Mouse (Mus musculus): ENCODE results near the gene Uty.
A peak's percentile ranks its signal among the peaks of the same experiment; 100 is the strongest.

Gene Uty

DNA sequence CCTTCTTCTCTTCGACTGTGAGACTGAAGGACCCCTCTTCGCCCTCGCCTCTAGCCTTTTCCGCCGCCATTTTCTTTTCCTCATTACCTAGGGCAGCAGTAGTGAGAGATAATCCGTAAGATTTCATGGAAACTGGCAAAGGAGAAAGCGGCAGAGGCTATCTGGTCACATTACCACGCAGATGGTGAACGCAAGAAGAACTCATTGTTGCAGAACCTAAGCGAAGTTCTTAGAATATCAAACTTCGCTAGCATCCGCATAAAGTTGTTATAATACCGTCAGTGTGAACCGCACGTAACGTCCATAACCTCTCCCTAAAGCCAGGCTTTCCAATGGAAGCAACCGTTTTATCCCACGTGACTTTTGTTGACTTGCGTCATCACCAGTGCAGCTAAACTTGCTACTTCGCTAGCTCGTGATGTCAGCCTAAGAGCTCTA lies at the start of gene Uty:
Uty (minus strand) TSS at position 334 of the 438 bp plus-strand sequence.
- peak; percentile 9 for DNase-seq (ENCODE audit: low spot score)

DNA sequence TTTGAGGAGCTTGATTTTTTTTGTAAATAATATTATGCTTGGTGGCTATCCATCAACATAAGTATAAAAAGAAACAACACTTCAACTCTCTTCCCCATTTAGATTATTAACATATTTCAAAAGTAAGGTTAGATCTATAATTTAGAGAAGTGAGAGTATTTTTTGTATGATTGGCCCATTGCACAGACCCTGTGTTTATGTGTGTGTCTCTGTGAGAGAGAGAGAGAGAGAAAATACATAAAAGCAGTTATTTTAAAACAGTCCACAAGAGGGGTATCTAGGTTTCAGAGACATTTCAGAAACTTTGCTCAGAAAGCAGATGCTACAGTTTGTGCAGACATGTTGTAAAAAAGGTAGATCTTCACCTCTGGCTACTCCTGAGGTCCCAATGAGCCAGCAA lies 48.1 kb upstream of the Uty start:
- no peak for DNase-seq (ENCODE audit: low spot score)

DNA sequence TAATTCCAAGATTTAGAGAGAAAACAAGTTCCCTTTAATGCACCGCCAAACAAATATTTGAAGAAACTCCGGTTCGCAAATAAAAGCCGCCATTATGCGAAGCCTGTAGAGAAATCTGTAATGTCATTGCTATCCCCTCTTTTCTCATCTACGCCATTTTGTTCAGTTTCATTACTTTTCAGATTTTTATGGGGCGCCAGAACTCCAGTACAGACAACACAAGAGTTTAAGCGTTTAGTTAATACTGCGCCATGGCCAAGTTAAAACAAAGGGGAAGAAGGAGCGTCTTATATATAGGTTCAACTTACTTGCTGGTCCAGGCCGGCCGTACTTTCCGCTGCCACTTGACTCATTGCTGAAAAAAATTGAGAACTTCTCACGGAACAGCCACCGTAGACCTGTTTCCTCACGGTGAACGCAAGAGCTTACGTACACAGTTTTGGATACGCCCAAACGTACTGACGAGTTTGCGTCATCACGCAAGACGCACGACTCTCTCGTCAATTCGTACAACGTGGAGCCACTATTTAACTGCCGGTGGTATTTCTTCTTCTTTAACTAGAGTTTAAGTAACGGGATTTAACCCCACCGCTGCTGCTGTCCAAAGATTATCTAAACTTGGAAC lies 40.7 kb upstream of the Uty start, which contains the start of gene Ddx3y:
Ddx3y (minus strand) TSS at position 459 of the 625 bp plus-strand sequence.
- no peak for DNase-seq (ENCODE audit: low spot score)

DNA sequence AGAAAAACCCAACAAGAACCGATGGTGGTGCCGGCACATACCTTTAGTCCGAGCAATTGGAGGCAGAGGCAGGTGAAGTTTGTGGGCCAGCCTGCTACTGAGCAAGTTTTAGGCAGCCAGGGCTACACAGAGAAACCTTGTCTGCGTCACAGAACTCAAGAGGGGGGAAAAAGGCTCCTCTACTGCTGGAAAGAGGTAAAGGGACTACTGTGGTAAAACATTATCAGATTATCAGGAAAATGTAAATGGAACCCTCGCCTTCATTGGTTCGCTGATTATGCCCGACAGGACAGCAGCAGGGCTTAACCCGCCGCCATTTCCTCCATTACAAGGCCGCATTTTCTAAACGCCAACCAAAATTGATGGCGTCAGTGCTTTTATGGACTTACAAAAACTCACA lies 40.2 kb upstream of the Uty start:
- DNase-seq (ENCODE audit: low spot score) = no peak

DNA sequence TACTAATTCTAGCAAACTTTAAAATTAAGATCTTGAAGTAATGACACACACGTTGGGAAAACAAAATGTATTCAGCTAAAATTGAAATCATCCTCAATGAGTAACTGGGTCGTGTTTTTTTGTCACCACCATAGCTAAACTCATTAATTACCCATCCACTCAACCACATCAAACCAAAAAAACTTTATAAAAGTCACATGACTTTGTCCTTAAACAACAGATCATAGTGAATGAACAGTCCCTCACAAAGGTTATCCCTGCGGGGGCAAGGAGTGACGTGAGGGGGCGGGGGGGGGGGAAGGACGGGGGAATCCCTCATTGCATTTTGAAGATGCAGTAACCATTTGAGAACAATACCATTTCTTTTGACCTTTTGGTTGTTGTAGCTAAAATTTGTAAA lies 558 bp upstream of the Uty start:
- DNase-seq (ENCODE audit: low spot score) = no peak

DNA sequence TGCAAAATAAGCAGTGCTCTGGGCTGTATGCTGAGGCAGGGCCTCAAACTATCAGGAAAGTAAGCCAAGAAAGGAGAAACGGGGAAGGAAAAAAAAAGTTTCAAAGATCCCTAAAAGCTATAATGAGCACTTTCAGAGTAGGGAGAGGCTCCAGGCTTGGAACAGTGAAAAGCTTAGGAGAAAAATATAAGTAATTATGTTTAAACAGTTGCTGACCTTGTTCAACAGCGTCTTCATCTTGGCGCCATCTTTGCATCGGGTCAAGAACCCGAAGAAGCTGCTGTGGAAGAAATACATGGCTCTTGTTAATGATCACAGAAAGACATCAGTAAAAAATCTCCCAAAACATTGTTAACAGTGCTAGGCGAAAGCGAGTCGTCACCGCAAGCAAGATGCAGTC lies 619 bp downstream of the Uty start:
- no peak for DNase-seq (ENCODE audit: low spot score)

DNA sequence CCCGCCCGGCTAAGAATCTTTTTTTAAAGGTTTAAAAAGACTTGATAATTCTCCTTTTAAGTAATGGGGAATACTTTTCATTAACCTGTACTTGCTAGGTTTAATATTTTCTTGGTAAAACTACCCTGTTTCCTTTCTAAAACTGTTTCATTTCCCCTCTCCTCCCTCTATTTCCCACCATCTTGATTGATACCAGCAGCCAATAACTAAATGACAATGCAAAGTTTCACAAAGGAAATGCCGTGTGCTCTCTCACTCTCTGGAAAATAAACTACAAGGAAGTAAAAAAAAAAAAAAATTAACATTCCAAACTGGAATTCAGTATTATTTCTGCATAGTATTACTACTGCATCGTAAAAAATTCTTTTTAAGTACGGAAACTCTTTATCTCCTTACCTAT lies 1.1 kb downstream of the Uty start:
- DNase-seq (ENCODE audit: low spot score) = no peak

DNA sequence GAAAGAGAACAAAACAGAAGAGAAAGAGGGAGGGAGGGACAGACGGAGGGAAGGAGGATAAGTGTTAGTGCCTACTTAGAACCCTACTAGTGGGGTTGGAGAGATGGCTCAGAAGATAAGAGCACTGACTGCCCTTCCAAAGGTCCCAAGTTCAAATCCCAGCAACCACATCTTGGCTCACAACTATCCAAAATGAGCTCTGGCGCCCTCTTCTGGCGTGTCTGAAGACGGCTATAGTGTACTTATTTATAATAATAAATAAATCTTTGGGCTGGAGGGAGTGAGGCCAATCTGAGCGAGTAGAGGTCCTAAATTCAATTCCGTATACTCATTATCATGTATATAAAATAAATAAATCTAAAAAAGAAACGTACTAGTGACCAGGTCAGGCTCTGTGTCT lies 25.6 kb downstream of the Uty start:
- DNase-seq (ENCODE audit: low spot score) = no peak

DNA sequence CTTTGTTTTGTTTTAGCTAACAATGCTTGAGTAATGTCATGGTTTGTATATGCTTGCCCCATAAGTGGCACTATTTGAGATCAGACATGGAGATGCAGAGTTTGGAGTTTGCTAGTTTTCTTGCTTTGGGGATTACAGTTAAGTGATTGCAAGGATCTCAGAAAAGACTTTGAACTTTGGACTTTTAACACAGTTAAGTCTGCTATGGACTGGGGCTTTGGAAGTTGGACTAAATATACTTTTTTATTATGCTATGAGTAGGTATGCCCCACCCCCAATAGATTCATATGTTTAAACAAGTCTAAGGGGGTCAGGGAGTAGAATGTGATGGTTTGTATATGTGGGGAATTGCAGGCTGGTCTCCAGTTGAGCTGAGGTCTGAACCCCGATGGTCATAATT lies 67.1 kb downstream of the Uty start:
- no peak for DNase-seq (ENCODE audit: low spot score)

DNA sequence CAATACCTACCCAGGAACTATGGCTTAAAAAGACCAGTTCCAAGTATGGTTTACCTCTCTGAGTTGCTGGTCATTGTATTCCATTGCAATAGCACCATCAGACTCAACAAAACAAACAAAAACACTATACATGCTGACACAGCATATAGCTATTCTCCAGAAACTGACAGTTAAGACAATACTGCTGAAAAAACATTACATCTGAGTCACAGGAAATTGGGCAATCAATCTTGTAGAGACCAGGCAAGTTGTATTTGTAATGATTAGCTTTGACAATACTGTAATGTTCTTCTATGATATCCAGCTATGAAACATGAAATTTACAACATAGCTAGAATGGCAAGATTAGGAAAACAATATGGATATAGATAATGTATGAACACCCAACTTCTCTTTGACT lies 82.5 kb downstream of the Uty start:
- DNase-seq (ENCODE audit: low spot score) = no peak

DNA sequence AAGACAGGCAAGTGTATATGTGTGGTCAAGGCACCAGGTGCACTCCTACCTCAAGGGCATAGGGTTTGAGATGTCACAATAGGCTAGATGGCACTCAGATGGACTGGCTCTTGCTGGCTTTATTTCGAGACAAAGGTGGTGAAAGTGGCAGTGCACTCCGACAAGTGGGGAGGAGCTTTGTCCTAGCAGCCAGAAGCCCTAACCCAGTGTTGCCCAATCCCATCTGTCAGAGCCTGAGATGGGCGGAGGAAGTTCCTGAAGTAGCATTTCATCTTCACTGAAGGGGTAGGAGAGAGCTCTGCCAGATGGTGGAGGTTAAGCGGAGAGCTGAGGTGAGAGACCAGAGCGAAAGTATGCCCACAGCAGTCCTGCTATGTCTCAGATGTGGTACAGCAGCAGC lies 129.4 kb downstream of the Uty start:
- no peak for DNase-seq (ENCODE audit: low spot score)

DNA sequence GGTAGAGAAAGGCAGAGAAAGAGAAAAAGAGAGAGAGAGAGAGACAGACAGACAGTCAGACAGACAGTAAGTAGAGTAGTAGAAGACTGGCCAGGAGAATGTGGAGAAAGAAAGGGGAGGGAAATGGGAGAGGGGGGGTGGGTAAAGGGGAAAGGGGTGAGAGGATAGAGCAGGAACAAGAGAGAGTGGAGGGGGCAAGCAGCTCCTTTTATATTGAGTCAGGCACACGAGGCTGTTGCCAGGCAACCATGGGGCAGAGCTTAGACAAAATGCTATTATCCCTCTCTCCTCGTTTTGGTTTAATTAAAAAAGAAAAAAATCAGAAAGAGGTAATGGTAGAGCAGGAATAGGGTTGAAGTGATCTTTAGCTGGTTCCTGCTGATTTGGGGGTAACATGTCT lies 131.5 kb downstream of the Uty start:
- DNase-seq (ENCODE audit: low spot score) = no peak

Data from urinary bladder, postnatal 10 days (tissue).